Mouse (Mus musculus) left cerebral cortex, postnatal 10 days (tissue): ENCODE measurements around the gene Cep170. TPM values are rescaled to one million over a fixed set of nuclear protein-coding genes. Genes with fewer than 3 reads are reported as not detected.

Experiments used
- microRNA-seq: library from miRNA; unstranded; fragments of <30 nt; microRNA quantifications from one replicate; pipeline ENCODE4 v1.2.0, GENCODE M21; 2022
- total RNA-seq, 2 experiments: library from RNA; stranded (reverse); gene quantifications; 2 replicates each; pipeline ENCODE4 v1.2.3; 2021

Cep170 gene
- total RNA-seq, 2 experiments from 2014 or later: 166 to 175 TPM

Small RNAs within 50 kb of the gene (microRNA-seq; reads per million reads assigned to microRNA genes)
- gene Mir350: 372 reads per million, percentile 67 among the genes with 10 or more reads in this experiment

Other genes starting within 250 kb of the Cep170 start
- 10 to 100 TPM; 11.2 to 12.7 TPM for gene Sdccag8, start 593 bp upstream of the Cep170 start, total RNA-seq